Mouse (Mus musculus) embryonic fibroblast, embryonic 13.5 days (primary cell): Measurements from ENCODE around the gene Zfp658.

Source experiments
- CTCF ChIP-seq: IDR thresholded peaks from 2 replicates; pipeline ENCODE4 v1.5.1; 2011; ENCODE audit warnings: mild to moderate bottlenecking, control low read depth, low read length, moderate library complexity, borderline replicate concordance; ENCODE audit not compliant: insufficient read depth
- POLR2A ChIP-seq: IDR thresholded peaks from 2 replicates; pipeline ENCODE4 v1.6.1; 2011; ENCODE audit warnings: low read depth, mild to moderate bottlenecking, control low read depth, low read length, moderate library complexity

DNA sequence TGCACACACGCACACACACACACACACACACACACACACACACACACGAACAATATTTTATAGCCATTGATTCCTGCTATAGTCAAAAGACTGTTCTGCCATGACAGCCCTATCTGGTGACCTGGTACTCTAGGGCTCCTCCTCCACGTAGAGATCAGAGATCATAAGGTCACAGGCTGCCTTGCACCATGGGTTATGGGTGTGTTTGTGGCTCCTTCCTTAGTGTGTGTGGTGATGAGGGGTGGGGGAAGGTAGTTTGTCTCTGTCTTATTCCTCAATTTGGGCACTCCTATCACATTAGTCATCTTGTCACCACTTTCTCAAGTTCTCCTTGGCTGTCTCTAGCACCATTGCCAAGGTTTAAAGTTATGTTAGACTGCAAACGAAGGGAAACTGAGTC is 23.5 kb upstream of the Zfp658 start:
- TF ChIP-seq CTCF: no peak
- no peak for TF ChIP-seq POLR2A
